Mouse (Mus musculus): ENCODE results near the gene Snx29. TPM values are rescaled to one million over a fixed set of nuclear protein-coding genes. Genes with fewer than 3 reads are reported as not detected.

Gene Snx29
- 23.3 TPM for polyA plus RNA-seq (2017; shearing (Covaris generic))

GRCm38 (mm10) chr16:11322409-11323323 lies at the start of gene Snx29:
Gene Snx29, plus strand, starts transcription at chr16:11322908.

GRCm38 (mm10) chr16:11313512-11313911 lies 9.2 kb upstream of the Snx29 start, which contains the start of gene Tnfrsf17:
Gene Tnfrsf17, plus strand, starts transcription at chr16:11313812.

Other genes starting within 250 kb of the Snx29 start
- gene Txndc11, start 188.3 kb upstream of the Snx29 start, polyA plus RNA-seq (2017; shearing (Covaris generic)), result 45.9 TPM
- gene Zc3h7a, start 146.5 kb upstream of the Snx29 start, polyA plus RNA-seq (2017; shearing (Covaris generic)), result 314 TPM
- gene Rsl1d1, start 119.6 kb upstream of the Snx29 start, polyA plus RNA-seq (2017; shearing (Covaris generic)), result 162 TPM
- gene Gspt1, start 68.6 kb upstream of the Snx29 start, polyA plus RNA-seq (2017; shearing (Covaris generic)), result 97.2 TPM
- not detected for gene Tnfrsf17, start 9.1 kb upstream of the Snx29 start, polyA plus RNA-seq (2017; shearing (Covaris generic))